Mouse (Mus musculus) urinary bladder, adult 18-20 months (tissue): ENCODE data around the gene Vmn1r130.
"Not testable (repeated sequence)": the region's sequence is repeated elsewhere in the genome, so short reads cannot be mapped to it uniquely, and the experiment has no call there.

ENCODE experiments used
- DNase-seq, 2 experiments: peaks; one replicate each; pipeline ENCODE4 v3.0.0; 2022; ENCODE audit warnings: low spot score in 2 of 2, mixed read lengths in 2 of 2

Gene Vmn1r130

GRCm38 (mm10) chr7:21511480-21511879 is at the start of gene Vmn1r130:
TSS of gene Vmn1r130 (plus strand) at chr7:21511780.
- not testable (repeated sequence) for DNase-seq

- not testable (repeated sequence) for DNase-seq
Measured at GRCm38 (mm10) chr7:21545990-21546389, 34.4 kb downstream of the Vmn1r130 start, which contains the start of gene Vmn1r131. TSS of gene Vmn1r131 (minus strand) at chr7:21546090.
